In the genomic region with DNA sequence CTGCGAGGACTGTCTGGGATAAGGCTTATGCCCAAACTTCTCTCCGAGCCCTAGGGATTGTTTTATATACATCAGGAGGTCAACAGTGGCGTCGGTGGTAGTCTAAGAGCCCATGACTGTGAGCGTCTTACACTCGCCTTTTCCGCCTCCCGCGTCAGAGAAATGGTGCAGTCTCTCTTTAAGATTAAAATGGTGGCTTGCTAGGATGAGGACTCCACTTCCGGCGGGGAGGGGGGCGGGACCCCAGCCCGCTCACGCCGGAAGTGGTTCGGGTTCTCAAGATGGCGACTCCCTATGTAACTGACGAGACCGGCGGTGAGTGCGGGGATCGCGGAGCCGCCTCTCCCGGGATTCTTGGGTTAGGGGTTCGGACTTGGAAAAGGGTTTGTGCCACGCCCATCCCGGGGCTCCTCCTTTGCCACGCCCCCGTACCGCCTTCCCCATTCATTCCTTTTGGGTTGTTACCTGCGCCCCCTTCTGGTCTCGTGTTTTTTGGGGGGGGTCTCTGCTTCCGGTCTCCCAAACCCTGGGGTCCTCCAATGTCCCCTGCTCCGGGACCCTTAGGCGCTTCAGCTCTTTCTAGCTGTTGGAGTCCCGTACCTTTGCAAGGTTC, we compare ENCODE assay signal across 8 mouse cellular contexts. TPM values are rescaled to one million over a fixed set of nuclear protein-coding genes. Genes with fewer than 3 reads are reported as not detected.
DNase-seq lines count a peak whose midpoint lies in the region; ATAC-seq lines count a peak whose summit lies in the region.

No protein-coding gene starts in this region.

- H3K4me2 ChIP-seq in hindbrain, embryonic 13.5 days, result peak overlapping the region; percentile 92

- H3K4me1 ChIP-seq in hindbrain, embryonic 13.5 days (replicated peaks), result peaks cover 41% of the 10 kb centered on the region

- H3K9ac ChIP-seq in hindbrain, embryonic 13.5 days, result peak overlapping the region; percentile 88

- peak overlapping the region; percentile 95 for H3K27ac ChIP-seq in hindbrain, embryonic 13.5 days

- no peaks in the 10 kb centered on the region for H3K9me3 ChIP-seq in hindbrain, embryonic 13.5 days

- H3K4me3 ChIP-seq in hindbrain, embryonic 13.5 days, result peak overlapping the region; percentile 76

- peak; percentile 96 for DNase-seq in R1 (ENCODE audit: low read depth, low spot score)
- peak; percentile 86 for DNase-seq in cerebellum, adult 9-11 months
- peak; percentile 59 to 73 for DNase-seq in frontal cortex, adult 2 months (ENCODE audit: extremely low spot score in 1 of 2, low spot score in 1 of 2)
- peak; percentile 64 to 72 for DNase-seq in layer of hippocampus, postnatal 25 days (ENCODE audit: extremely low spot score in 1 of 2, low spot score in 1 of 2)
- peak; percentile 78 for DNase-seq in lung, postnatal 14 days
- peak; percentile 96 for DNase-seq in retina, postnatal 1 day
- peak; percentile 86 for DNase-seq in thymus, postnatal 4 days

- under 1% methylated on average over 37 of the region's 37 CpGs for WGBS in hindbrain, embryonic 13.5 days

- H3K27me3 ChIP-seq in hindbrain, embryonic 13.5 days, result peaks cover 34% of the 10 kb centered on the region

- ATAC-seq in hindbrain, embryonic 13.5 days (ENCODE audit: low FRiP score), result peak; percentile 93

- peaks cover 6% of the 10 kb centered on the region; the same call in 1 of the 2 replicates for H3K36me3 ChIP-seq in hindbrain, embryonic 13.5 days

RNA-seq across cellular contexts. Expression of a gene that starts 0.7 kb away (rescaled TPM):
- polyA plus RNA-seq in frontal cortex, adult 2 months (2012; rRNA removed), result 38.3 and 44.6 TPM in 2 replicates
- polyA plus RNA-seq in hindbrain, embryonic 13.5 days (2015; fragmentation: Nextera tagmentation; extraction: Ambion mirVana), result 46.5 and 50.0 TPM in 2 replicates
- 10 to 100 TPM; 25.1 to 26.3 TPM for total RNA-seq in layer of hippocampus, postnatal 25 days (2021)

RNA-seq across cellular contexts. Expression of a gene that starts 3.7 kb away (rescaled TPM):
- 14.8 and 15.6 TPM in 2 replicates for polyA plus RNA-seq in frontal cortex, adult 2 months (2012; rRNA removed)
- 6.5 and 7.0 TPM in 2 replicates for polyA plus RNA-seq in hindbrain, embryonic 13.5 days (2015; fragmentation: Nextera tagmentation; extraction: Ambion mirVana)
- 1 to 10 TPM; 9.3 to 9.8 TPM for total RNA-seq in layer of hippocampus, postnatal 25 days (2021)

RNA-seq across cellular contexts. Expression of a gene that starts 42.4 kb away (rescaled TPM):
- polyA plus RNA-seq in frontal cortex, adult 2 months (2012; rRNA removed), result 2.4 and 3.4 TPM in 2 replicates
- 0.51 and 0.71 TPM in 2 replicates for polyA plus RNA-seq in hindbrain, embryonic 13.5 days (2015; fragmentation: Nextera tagmentation; extraction: Ambion mirVana)
- total RNA-seq in layer of hippocampus, postnatal 25 days (2021), result under 1 TPM; 0.54 to 0.81 TPM

RNA-seq across cellular contexts. Expression of a gene that starts 43.5 kb away (rescaled TPM):
- polyA plus RNA-seq in frontal cortex, adult 2 months (2012; rRNA removed), result 4.9 and 6.0 TPM in 2 replicates
- polyA plus RNA-seq in hindbrain, embryonic 13.5 days (2015; fragmentation: Nextera tagmentation; extraction: Ambion mirVana), result 26.0 and 26.7 TPM in 2 replicates
- 1 to 10 TPM; 2.7 to 4.0 TPM for total RNA-seq in layer of hippocampus, postnatal 25 days (2021)

RNA-seq across cellular contexts. Expression of a gene that starts 44.4 kb away (rescaled TPM):
- 0.80 and 0.98 TPM in 2 replicates for polyA plus RNA-seq in frontal cortex, adult 2 months (2012; rRNA removed)
- 0.32 and 0.70 TPM in 2 replicates for polyA plus RNA-seq in hindbrain, embryonic 13.5 days (2015; fragmentation: Nextera tagmentation; extraction: Ambion mirVana)
- under 1 TPM; 0.49 to 0.62 TPM for total RNA-seq in layer of hippocampus, postnatal 25 days (2021)

Comparison
In these comparisons a context has a peak if more than half of its experiments do, and no peak if none do; other contexts are left out.
1. Peak in every context shown above with its lines: DNase-seq, ATAC-seq, H3K4me3 ChIP-seq and H3K27ac ChIP-seq.